Mouse (Mus musculus) urinary bladder, postnatal 25 days (tissue): Measurements from ENCODE around the gene Garem2.
"Not testable (repeated sequence)": the region's sequence is repeated elsewhere in the genome, so short reads cannot be mapped to it uniquely, and the experiment has no call there.

Source experiments
- DNase-seq: peaks from one replicate; pipeline ENCODE4 v3.0.0; 2022; ENCODE audit warnings: low spot score

The Garem2 gene

GRCm38 (mm10) chr5:30104841-30105667 lies at the start of gene Garem2:
Gene Garem2, plus strand, starts transcription at chr5:30105161.
- peak; percentile 18 for DNase-seq

DNA sequence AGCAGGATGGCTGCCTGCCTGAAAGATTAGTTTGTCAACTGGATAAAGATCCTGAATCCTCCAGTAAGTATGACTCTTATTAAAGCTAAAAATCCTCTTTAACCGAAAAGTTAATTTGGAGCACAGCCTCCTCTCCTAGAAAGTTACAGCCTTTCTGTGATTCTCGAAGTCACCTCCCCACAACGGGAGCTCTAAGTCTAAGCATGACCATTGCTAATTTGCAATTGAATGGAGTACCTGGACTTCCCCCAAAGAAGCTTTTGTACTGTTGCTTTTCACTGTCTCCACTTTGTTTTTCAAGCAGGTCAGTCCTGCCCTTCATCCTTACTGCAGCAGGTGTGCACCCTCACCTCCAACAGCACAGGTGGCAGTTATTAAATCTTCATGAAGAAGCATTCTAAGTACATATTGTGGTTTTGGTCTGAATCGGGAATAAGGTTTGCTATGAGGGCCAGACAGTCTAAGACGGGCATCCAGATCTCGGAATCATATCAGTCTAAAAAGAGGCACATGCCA lies 46.7 kb upstream of the Garem2 start:
- DNase-seq, result no peak

- DNase-seq, result not testable (repeated sequence)
Measured at GRCm38 (mm10) chr5:30059607-30060006, 45.4 kb upstream of the Garem2 start.

DNA sequence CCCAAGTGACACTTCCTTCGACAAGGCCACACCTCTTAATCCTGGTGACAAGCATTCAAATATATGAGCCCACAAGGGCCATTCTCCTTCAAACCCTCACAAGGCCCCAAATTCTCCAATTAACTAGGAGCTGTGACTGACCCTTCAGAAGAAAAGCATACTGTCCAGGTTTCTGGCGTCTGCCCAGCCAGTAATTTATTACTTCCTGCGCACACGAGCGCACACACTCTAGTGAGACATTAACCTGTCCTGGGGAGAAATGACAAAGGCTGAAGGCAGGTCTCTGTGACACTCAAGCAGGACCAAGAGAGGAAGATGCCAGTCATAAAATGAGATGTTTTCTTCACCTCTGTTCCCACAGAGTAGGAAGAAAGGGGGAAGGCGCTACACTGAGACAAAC lies 37.2 kb upstream of the Garem2 start:
- no peak for DNase-seq

GRCm38 (mm10) chr5:30071677-30072076 lies 33.3 kb upstream of the Garem2 start:
- DNase-seq, result no peak

GRCm38 (mm10) chr5:30072377-30072776 lies 32.6 kb upstream of the Garem2 start:
- DNase-seq, result no peak

DNA sequence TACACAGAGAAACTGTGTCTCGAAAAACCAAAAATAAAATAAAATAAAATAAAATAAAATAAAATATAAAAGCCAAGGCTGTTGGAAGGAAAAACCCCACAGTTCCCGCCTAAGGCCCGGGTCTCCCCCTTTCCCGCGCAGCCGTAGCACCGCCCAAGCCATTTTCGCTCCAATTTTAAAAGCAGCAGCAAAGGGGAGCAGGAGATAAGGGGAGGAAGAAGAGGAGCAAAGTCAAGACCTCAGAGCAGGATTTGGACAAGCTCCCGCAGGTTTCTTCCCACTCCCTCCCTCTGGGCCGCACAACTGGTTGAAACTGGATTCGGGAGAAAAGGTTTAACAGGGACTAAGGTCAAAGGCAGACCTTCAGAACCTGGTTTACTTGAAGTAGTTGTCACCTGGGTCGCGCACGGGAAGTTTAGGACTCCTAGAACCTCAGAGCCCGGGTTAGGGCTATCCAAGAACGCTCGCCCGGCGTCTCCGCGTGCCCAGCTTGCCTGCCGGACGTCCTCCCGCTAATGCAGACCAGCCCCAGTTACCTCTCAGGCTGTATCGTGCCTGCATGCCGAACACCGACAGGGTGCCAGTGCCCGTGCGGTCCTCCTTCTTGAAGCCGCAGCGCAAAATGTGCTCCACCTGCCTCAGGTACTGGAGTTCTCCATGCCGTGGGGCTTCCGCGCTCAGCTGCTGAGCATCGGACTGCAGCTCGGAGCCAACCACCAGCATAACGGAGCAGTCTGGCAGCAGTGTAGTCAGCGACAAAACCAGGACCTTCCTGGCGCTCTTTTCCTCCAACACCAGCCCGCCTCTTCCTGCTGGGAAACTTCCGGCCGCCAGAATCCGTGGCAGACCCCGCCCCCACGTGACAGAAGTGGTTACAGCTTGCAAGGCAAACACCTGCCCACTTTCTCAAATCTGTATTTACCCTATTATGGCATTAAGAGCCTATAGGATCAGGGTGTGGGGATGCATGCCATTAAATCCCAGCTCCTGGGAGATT lies 31.8 kb upstream of the Garem2 start, which contains the start of gene Tyms:
Gene Tyms (minus strand): TSS at position 793 of the 997 bp plus-strand sequence.
- DNase-seq, result peak; percentile 74

- DNase-seq, result no peak
Measured at GRCm38 (mm10) chr5:30092701-30093100, 12.3 kb upstream of the Garem2 start.

DNA sequence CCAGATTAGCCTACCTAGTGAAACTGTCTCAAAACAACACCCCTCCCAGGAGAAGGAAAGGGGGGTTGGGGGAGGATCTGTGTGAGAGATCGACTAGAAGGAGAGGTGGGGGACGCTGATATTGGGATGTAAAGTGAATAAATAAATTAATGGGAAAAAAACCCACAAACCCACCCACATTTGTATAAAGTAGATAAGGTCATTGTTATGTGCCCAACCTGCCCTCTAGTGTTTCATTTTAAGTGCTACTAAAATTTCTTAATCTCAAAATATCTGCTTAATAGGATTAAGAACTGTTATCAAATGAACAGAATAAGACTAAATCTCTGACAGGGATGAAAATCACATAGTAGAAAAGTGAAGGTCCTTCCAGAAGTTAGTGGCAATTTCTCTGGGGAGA lies 10.6 kb upstream of the Garem2 start:
- DNase-seq, result no peak

- DNase-seq, result no peak
Measured at GRCm38 (mm10) chr5:30095731-30096130, 9.2 kb upstream of the Garem2 start.

DNA sequence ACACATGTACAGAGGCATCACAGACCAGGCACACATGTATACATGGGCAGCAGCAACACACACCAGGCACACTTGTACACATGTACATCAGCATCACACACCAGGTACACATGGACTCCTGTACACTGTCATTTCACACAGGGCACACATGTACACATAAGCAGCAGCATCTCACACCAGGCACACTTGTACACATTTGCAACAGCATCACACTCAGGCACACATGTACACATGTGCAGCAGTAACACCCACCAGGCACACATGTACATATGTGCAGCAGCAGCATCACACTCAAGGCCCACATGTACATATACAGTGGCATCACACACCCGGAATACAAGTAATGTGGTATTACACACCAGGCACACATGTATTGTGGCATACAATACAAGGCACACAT lies 6.7 kb upstream of the Garem2 start:
- no peak for DNase-seq

DNA sequence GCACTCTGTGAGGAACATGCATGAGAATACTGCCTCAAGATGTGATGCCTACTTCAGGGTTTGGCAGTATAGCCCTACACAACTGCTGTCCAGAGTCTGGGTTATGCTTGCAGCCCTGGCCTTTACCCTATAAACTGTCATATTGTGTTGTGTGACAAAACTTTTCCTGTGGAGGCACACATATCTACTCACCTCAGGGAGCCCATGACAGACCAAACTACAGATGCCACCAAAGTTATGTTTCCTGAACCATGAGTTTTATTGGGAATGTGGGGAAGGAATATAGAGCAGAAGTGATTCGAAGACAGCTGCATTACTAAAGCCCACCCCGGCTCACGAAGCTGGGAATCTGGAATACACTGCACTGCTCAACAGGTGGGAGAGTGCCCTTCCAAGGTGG lies 1.6 kb upstream of the Garem2 start:
- DNase-seq, result no peak

DNA sequence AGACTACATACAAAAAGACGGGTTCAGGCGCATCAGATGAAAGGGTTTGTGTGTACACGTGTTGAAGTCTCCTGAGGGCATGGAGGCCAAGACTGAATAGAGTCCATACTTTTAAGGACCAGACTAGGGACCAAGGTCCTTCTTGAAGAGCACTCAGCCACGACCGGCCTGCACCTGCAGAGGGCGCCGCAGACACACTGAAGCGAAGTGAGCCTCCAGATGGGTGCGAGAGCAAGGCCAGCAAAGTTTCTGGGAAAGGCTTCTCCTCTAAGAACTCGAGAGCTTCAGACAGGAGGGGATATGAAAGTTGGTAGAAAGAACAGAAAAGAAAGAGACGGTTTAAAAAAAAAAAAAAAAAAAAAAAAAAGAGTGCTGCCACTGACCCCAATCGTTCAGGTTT lies 622 bp upstream of the Garem2 start:
- peak; percentile 25 for DNase-seq

- no peak for DNase-seq
Measured at GRCm38 (mm10) chr5:30105668-30106300, 823 bp downstream of the Garem2 start, which contains the start of gene 3110082J24Rik. Gene 3110082J24Rik, minus strand, starts transcription at chr5:30106086.

DNA sequence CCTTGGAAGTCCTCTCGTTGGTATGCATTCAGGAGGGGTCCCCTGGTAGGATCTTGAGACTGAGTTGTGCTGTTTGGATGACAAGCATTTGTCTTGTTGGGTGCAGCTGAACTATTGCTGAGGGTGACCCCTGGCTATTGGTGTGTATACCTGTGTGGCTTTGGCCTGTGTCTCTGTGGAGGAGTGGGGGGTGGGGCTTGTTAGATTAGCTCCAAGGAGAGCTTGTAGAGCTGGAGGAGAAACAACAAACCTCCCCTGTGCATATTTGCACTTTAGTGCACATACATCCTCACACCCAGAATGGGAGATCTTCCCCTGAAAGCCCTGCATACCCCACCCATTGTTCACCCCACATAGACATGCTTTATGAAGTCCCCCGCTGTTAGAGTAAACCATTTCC lies 1.8 kb downstream of the Garem2 start:
- DNase-seq, result no peak

- DNase-seq, result no peak
Measured at GRCm38 (mm10) chr5:30107186-30107585, 2.2 kb downstream of the Garem2 start.

DNA sequence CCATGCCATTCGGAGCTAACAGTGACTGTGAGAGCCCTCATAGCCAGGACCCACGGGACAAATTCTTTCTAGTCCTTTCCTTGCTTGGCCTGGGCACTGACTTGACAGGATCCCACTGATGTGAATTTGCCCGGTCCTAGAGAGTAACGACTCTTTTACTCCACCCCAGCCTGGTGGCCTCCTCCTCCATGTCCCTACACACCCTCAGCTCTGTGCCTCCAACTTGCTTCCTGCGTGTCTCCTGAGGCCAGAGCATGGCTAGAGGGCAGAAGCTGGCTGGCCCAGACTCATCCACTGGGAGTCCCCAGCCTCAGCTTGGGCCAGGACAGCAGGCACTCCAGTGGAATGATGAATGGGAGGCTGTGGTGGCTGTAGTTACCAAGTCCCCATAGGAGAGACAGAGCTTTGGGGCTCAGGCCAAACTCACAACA lies 2.7 kb downstream of the Garem2 start:
- no peak for DNase-seq

DNA sequence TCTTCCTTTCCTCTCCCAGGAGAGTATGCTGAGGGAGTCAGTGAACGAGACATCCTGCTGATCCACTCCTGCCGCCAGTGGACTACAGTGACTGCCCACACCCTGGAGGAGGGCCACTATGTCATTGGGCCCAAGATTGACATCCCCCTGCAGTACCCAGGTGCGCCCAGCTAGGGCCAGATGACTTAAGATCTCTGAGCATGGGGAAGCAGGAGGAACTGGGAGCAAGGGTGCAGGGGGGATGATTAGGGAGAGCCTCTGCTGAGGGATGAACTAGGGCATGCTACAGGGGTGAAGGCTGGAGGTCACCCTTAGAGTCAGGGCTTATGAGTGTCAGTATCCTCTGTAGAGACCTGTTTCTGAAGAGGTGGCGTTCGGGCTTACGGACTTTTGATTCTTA lies 3.3 kb downstream of the Garem2 start:
- DNase-seq, result no peak

DNA sequence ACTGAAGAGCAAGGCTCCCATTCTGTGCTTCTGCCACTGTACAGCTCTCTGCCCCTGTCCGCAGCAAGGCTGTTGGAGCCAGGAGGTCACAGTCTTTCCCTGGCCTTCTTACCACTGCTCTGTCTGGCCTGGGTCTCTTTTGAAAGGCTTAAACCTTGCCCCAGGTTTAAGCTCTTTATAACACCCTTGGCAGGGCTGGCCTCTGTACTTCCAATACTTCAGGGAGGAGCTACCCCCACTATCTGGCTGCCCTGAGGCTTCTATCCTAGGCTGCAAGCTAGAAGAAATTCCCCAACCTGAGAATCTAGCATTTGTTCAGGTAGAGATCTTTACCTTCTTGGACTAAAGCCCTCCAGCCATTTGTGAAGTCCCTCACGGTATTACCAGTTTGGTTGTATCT lies 4.9 kb downstream of the Garem2 start:
- DNase-seq, result no peak

GRCm38 (mm10) chr5:30110371-30111060 lies 5.6 kb downstream of the Garem2 start:
- no peak for DNase-seq

- no peak for DNase-seq
Measured at GRCm38 (mm10) chr5:30111126-30111525, 6.2 kb downstream of the Garem2 start.
